Mouse (Mus musculus): ENCODE measurements around the gene Arl4a. TPM values are rescaled to one million over a fixed set of nuclear protein-coding genes. Genes with fewer than 3 reads are reported as not detected.

The Arl4a gene
- polyA plus RNA-seq, 1 experiment from 2014 or later, result 88.1 TPM

DNA sequence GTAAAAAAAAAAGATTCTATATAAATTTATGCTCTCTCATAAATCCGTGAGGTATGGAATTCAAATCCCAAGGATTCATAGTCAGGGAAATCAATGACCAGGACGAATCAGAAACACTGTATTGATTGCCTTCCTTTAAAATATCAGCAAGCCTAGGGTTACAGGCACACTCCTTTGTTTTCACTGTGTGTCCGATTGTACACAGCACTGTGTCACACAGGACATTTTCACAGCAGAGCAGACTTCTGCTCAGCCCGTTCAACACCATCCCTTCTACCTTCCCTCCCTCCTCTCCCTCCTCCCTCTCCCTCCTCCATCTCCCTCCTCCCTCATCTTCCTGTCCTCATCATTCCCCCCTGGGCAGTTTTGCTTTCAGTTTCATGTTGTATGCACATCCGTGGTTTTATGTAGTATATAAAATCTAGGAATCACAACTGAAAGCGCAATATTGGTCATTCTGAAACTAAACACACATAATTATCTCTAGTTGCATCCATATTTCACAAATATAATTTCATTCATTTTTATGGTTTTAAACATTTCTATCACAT lies 19.8 kb downstream of the Arl4a start:
- ATAC-seq (ENCODE audit: low FRiP score) (peak; percentile 58; the same call in 1 of the 2 replicates), DNase-seq (ENCODE audit: low spot score) (no peak)
- H3K4me3 ChIP-seq (ENCODE audit: low read depth, low read length), result no peak overlapping the region
- H3K4me2 ChIP-seq (replicated peaks; ENCODE audit: low read depth, low read length), result no peak overlapping the region
- no peaks in the 10 kb centered on the region for H3K36me3 ChIP-seq (ENCODE audit: control insufficient read depth, insufficient read depth, low read length)
- H3K4me1 ChIP-seq (replicated peaks; ENCODE audit: control insufficient read depth, insufficient read depth, low read length), result no peaks in the 10 kb centered on the region
- no peaks in the 10 kb centered on the region for H3K27me3 ChIP-seq (ENCODE audit: control insufficient read depth, insufficient read depth, low read length)
- H3K9me3 ChIP-seq (ENCODE audit: control insufficient read depth, low read length), result no peaks in the 10 kb centered on the region
- no peak overlapping the region for H3K9ac ChIP-seq (ENCODE audit: low read depth, low read length)
- no peak overlapping the region for H3K27ac ChIP-seq (ENCODE audit: low read depth, low read length)
- WGBS, result 85% methylated on average over 6 of the region's 6 CpGs

DNA sequence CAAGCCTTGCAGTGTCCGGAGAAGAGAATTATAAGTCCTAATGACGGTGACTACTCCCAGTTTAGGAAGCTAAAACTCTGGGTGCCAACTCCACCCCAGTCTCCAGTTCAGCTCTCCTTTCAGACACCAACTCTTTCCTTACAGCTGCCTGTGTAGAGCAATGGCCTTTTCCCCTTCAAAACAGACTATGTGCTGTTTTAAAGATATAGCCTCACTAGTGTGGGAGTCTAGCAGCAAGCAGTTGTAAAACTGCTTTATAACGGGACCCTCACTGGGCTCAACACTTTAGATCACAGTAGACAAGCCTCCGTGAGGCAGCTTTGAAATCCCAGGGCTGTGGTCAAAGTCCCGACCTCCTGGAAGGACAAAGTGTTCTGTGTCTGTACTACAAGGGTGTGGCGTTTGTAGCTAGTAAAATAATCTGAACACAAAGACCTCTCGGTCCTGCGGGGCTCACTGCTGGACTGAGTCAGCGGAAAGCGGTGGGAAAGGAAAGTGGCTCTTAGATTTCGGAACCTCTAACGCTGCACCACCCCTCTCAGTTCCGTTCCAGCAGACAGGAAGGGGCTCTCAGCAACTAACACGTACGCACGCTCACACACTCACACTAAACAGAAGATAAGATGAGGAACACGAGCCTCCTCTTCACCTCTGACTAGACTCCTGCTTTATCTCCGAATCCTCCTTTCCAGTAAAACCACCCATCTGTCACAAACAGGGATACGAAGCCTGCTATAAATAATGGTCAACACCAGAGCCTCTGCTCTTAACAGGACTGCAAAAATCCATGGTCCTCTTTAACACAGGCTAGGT lies 21.0 kb downstream of the Arl4a start:
- no peak overlapping the region for H3K4me2 ChIP-seq (replicated peaks; ENCODE audit: low read depth, low read length)
- no peak overlapping the region for H3K27ac ChIP-seq (ENCODE audit: low read depth, low read length)
- H3K27me3 ChIP-seq (ENCODE audit: control insufficient read depth, insufficient read depth, low read length), result no peaks in the 10 kb centered on the region
- WGBS, result 60% methylated on average over 19 of the region's 19 CpGs
- DNase-seq (ENCODE audit: low spot score) (peak; percentile 18), ATAC-seq (ENCODE audit: low FRiP score) (peak; percentile 27; the same call in 1 of the 2 replicates)
- H3K9ac ChIP-seq (ENCODE audit: low read depth, low read length), result no peak overlapping the region
- H3K9me3 ChIP-seq (ENCODE audit: control insufficient read depth, low read length), result no peaks in the 10 kb centered on the region
- no peak overlapping the region for H3K4me3 ChIP-seq (ENCODE audit: low read depth, low read length)
- no peaks in the 10 kb centered on the region for H3K4me1 ChIP-seq (replicated peaks; ENCODE audit: control insufficient read depth, insufficient read depth, low read length)
- no peaks in the 10 kb centered on the region for H3K36me3 ChIP-seq (ENCODE audit: control insufficient read depth, insufficient read depth, low read length)

DNA sequence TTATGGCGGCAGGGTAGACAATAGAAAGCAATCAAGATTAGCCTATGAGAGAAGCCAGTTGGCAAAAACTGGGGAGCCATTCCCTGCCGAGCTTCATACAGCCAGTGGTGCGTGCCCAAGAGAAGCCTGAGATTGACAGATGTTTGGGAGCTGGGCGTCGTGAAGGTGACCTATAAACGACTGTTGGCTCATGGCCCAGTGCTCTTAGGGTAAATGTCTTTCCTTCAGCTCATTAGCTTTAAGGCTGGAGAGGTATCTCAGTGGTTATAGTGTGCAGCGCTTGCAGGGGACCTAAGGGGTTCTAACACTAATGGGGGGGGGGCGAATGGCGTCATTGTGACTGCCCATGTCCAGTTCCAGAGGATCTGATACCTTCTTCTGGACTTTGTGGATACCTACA lies 21.8 kb downstream of the Arl4a start:
- no peak overlapping the region for H3K4me3 ChIP-seq (ENCODE audit: low read depth, low read length)
- H3K4me2 ChIP-seq (replicated peaks; ENCODE audit: low read depth, low read length), result no peak overlapping the region
- no peak for DNase-seq (ENCODE audit: low spot score)
- no peak overlapping the region for H3K27ac ChIP-seq (ENCODE audit: low read depth, low read length)
- ATAC-seq (ENCODE audit: low FRiP score), result no peak
- no peaks in the 10 kb centered on the region for H3K36me3 ChIP-seq (ENCODE audit: control insufficient read depth, insufficient read depth, low read length)
- H3K27me3 ChIP-seq (ENCODE audit: control insufficient read depth, insufficient read depth, low read length), result no peaks in the 10 kb centered on the region
- 81% methylated on average over 9 of the region's 9 CpGs for WGBS
- no peak overlapping the region for H3K9ac ChIP-seq (ENCODE audit: low read depth, low read length)
- no peaks in the 10 kb centered on the region for H3K9me3 ChIP-seq (ENCODE audit: control insufficient read depth, low read length)
- H3K4me1 ChIP-seq (replicated peaks; ENCODE audit: control insufficient read depth, insufficient read depth, low read length), result no peaks in the 10 kb centered on the region

DNA sequence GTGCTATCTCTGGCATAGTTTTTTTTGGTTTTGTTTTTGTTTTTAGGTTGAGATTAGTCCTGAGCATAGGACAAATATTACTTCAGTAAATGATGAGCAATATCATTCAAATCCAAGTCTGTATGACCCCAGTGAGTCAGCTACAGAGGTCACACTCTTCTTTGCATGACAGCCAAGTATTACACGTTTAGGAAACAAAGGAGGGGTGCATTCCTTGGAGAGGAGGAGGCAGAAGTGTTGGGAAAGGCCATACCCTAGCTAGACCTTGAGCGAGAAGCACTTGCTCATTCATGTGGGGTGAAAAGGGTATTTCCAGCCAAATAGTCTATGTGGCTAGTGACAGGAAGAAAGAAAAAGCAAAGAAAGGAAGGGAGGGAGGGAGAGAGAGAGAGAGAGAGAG lies 28.0 kb downstream of the Arl4a start:
- ATAC-seq (ENCODE audit: low FRiP score), result no peak
- H3K36me3 ChIP-seq (ENCODE audit: control insufficient read depth, insufficient read depth, low read length), result no peaks in the 10 kb centered on the region
- no peaks in the 10 kb centered on the region for H3K4me1 ChIP-seq (replicated peaks; ENCODE audit: control insufficient read depth, insufficient read depth, low read length)
- H3K27ac ChIP-seq (ENCODE audit: low read depth, low read length), result no peak overlapping the region
- H3K4me3 ChIP-seq (ENCODE audit: low read depth, low read length), result no peak overlapping the region
- no peaks in the 10 kb centered on the region for H3K9me3 ChIP-seq (ENCODE audit: control insufficient read depth, low read length)
- no peak for DNase-seq (ENCODE audit: low spot score)
- no peak overlapping the region for H3K9ac ChIP-seq (ENCODE audit: low read depth, low read length)
- WGBS, result 74% methylated on average over 2 of the region's 2 CpGs
- H3K27me3 ChIP-seq (ENCODE audit: control insufficient read depth, insufficient read depth, low read length), result no peaks in the 10 kb centered on the region
- no peak overlapping the region for H3K4me2 ChIP-seq (replicated peaks; ENCODE audit: low read depth, low read length)

DNA sequence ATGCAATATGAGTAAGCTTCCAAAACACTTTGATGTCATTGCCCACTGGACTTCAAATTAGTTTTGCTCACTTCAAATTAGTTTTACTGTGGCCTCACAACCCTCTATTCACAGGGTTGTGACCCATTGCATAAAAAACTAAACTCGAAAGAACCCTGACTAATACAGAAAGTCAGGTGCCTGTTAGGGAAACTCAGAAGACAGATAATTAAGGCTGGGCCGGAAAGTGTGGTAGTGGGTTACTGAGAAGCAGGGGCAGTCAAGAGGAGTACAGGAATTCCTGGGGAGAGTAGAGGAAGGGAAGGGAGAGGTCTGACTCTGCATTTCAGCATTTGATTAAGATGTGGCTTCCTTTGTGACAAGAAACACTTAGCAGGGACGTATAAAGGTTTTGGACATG lies 29.4 kb downstream of the Arl4a start:
- Histone ChIP-seq H3K4me3 (ENCODE audit: low read depth, low read length) (no peak overlapping the region), H3K4me2 (replicated peaks; ENCODE audit: low read depth, low read length) (no peak overlapping the region), H3K27me3 (ENCODE audit: control insufficient read depth, insufficient read depth, low read length) (no peaks in the 10 kb centered on the region), H3K27ac (ENCODE audit: low read depth, low read length) (no peak overlapping the region), H3K9ac (ENCODE audit: low read depth, low read length) (no peak overlapping the region), H3K36me3 (ENCODE audit: control insufficient read depth, insufficient read depth, low read length) (no peaks in the 10 kb centered on the region), H3K4me1 (replicated peaks; ENCODE audit: control insufficient read depth, insufficient read depth, low read length) (no peaks in the 10 kb centered on the region), H3K9me3 (ENCODE audit: control insufficient read depth, low read length) (no peaks in the 10 kb centered on the region)
- DNase-seq (ENCODE audit: low spot score) (no peak), ATAC-seq (ENCODE audit: low FRiP score) (no peak)
- WGBS, result 76% methylated on average over 3 of the region's 3 CpGs

DNA sequence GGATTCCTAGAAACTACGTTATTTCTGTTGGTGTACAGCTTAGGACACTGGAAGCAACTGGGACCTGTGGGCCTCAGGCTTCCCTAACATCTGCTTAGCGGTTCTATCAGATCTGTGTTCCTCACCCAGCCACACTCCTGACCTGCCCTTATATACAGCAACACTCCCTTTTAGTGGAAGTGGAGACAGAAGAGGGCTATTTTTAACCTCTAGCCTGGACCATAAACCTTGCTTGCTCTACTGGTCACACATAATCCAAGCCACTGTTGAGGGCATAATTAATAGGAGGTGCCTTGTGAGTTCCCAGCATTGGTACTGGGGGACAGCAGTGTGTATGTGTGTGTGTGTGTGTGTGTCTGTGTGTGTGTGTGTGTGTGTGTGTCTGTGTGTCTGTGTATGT lies 33.1 kb downstream of the Arl4a start:
- H3K4me1 ChIP-seq (replicated peaks; ENCODE audit: control insufficient read depth, insufficient read depth, low read length), result no peaks in the 10 kb centered on the region
- no peak for ATAC-seq (ENCODE audit: low FRiP score)
- H3K36me3 ChIP-seq (ENCODE audit: control insufficient read depth, insufficient read depth, low read length), result no peaks in the 10 kb centered on the region
- no peaks in the 10 kb centered on the region for H3K27me3 ChIP-seq (ENCODE audit: control insufficient read depth, insufficient read depth, low read length)
- no peaks in the 10 kb centered on the region for H3K9me3 ChIP-seq (ENCODE audit: control insufficient read depth, low read length)
- 82% methylated on average over 2 of the region's 2 CpGs for WGBS
- no peak overlapping the region for H3K27ac ChIP-seq (ENCODE audit: low read depth, low read length)
- no peak overlapping the region for H3K4me3 ChIP-seq (ENCODE audit: low read depth, low read length)
- H3K9ac ChIP-seq (ENCODE audit: low read depth, low read length), result no peak overlapping the region
- H3K4me2 ChIP-seq (replicated peaks; ENCODE audit: low read depth, low read length), result no peak overlapping the region
- no peak for DNase-seq (ENCODE audit: low spot score)

DNA sequence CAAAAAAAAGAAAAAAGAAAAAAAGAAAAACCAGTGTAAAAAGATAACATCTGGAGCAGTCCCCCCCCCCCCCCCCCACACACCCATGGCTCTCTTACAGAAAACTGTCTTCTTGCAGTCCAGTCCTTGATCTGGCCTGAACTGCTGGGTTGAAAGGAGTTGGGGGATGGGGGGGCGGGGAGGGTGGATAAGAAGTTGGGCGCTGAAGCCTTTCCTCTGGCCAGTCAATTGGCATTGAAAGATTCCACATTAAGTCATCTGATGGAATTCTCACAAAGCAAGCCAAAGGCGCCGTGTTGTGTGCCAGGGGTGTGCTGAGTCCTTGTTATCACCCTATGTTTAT lies 39.0 kb downstream of the Arl4a start:
- Histone ChIP-seq H3K36me3 (ENCODE audit: control insufficient read depth, insufficient read depth, low read length) (no peaks in the 10 kb centered on the region), H3K9me3 (ENCODE audit: control insufficient read depth, low read length) (no peaks in the 10 kb centered on the region), H3K4me1 (replicated peaks; ENCODE audit: control insufficient read depth, insufficient read depth, low read length) (no peaks in the 10 kb centered on the region; the same call in 1 of the 2 replicates), H3K27ac (ENCODE audit: low read depth, low read length) (no peak overlapping the region), H3K27me3 (ENCODE audit: control insufficient read depth, insufficient read depth, low read length) (no peaks in the 10 kb centered on the region), H3K4me3 (ENCODE audit: low read depth, low read length) (no peak overlapping the region), H3K4me2 (replicated peaks; ENCODE audit: low read depth, low read length) (no peak overlapping the region), H3K9ac (ENCODE audit: low read depth, low read length) (no peak overlapping the region)
- ATAC-seq (ENCODE audit: low FRiP score) (peak; percentile 50; the same call in 1 of the 2 replicates), DNase-seq (ENCODE audit: low spot score) (no peak)
- WGBS, result 41% methylated on average over 4 of the region's 4 CpGs

DNA sequence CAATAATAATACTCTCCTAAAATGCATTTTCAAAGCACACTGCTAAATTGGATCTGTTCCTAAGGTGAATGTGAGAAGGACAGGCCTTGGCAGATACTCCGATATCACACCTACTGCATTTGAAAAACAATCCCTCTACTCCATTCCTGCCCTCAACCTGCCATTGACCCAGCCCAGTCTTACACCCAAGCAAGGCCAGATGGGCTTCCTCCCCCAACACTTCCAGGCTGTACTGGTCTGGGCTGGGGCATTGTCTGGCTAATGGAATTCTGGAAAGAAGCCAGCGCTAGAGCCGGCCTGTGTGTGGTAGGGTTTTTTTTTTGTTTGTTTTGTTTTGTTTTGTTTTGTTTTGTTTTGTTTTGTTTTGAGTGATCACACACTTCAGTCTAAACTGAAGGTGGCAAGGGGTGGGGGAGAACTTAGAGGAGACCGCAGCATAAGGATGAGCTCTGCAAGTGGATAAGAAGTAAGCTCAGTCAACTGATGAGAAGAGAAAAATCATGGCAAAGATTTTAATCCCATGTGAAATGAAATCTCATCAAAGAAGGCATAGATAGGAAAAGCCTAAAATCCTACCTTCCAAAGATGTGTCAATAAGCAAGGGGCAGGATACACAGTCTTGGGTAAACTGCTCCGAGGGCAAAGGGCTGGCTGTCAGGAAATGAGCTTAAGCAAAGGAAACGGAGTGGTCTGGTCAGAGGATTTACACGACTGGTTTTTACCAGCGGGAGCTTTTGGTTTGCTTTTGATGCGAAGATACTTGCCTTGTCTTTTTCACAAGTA lies 39.6 kb downstream of the Arl4a start:
- Histone ChIP-seq H3K4me2 (replicated peaks; ENCODE audit: low read depth, low read length) (no peak overlapping the region), H3K9ac (ENCODE audit: low read depth, low read length) (no peak overlapping the region), H3K27me3 (ENCODE audit: control insufficient read depth, insufficient read depth, low read length) (no peaks in the 10 kb centered on the region), H3K36me3 (ENCODE audit: control insufficient read depth, insufficient read depth, low read length) (no peaks in the 10 kb centered on the region), H3K27ac (ENCODE audit: low read depth, low read length) (no peak overlapping the region), H3K9me3 (ENCODE audit: control insufficient read depth, low read length) (no peaks in the 10 kb centered on the region), H3K4me3 (ENCODE audit: low read depth, low read length) (no peak overlapping the region), H3K4me1 (replicated peaks; ENCODE audit: control insufficient read depth, insufficient read depth, low read length) (no peaks in the 10 kb centered on the region; the same call in 1 of the 2 replicates)
- 17% methylated on average over 9 of the region's 9 CpGs for WGBS
- DNase-seq (ENCODE audit: low spot score), result peak; percentile 46
- peak; percentile 85 for ATAC-seq (ENCODE audit: low FRiP score)
